Mouse (Mus musculus) lung, embryonic 16.5 days (tissue): ENCODE measurements around the gene A930017K11Rik. TPM values are rescaled to one million over a fixed set of nuclear protein-coding genes. Genes with fewer than 3 reads are reported as not detected.

ENCODE experiments used
- ATAC-seq: fragments of 200-750 bp; cut with Nextera tagmentation; 2 replicates; pipeline ENCODE4 v1.8.0; 2017; ENCODE audit warnings: low read depth, mild to moderate bottlenecking, moderate library complexity
- H3K27ac ChIP-seq: fragments of 300-500 bp; sonication (generic); 2 replicates; pipeline ENCODE4 v1.5.1; 2014; ENCODE audit warnings: mild to moderate bottlenecking, control low read depth, low read length
- H3K27me3 ChIP-seq: fragments of 300-500 bp; sonication (generic); 2 replicates; pipeline ENCODE4 v1.6.1; 2014; ENCODE audit warnings: low read depth, low read length, mixed read lengths; ENCODE audit not compliant: control insufficient read depth, insufficient read depth
- H3K36me3 ChIP-seq: fragments of 300-500 bp; sonication (generic); 2 replicates; pipeline ENCODE4 v1.6.1; 2014; ENCODE audit warnings: low read length; ENCODE audit not compliant: control insufficient read depth, insufficient read depth
- H3K4me1 ChIP-seq: fragments of 300-500 bp; sonication (generic); replicated peaks from 2 replicates; pipeline ENCODE4 v1.6.1; 2014; ENCODE audit warnings: low read length, mixed read lengths; ENCODE audit not compliant: control insufficient read depth, insufficient read depth
- H3K4me2 ChIP-seq: fragments of 300-500 bp; sonication (generic); 2 replicates; pipeline ENCODE4 v1.6.1; 2014; ENCODE audit warnings: low read depth, low read length, control low read depth
- H3K4me3 ChIP-seq: fragments of 300-500 bp; sonication (generic); 2 replicates; pipeline ENCODE4 v1.5.1; 2014; ENCODE audit warnings: mild to moderate bottlenecking, low read length, control low read depth
- H3K9ac ChIP-seq: fragments of 300-500 bp; sonication (generic); 2 replicates; pipeline ENCODE4 v1.6.1; 2014; ENCODE audit warnings: low read length, control low read depth
- H3K9me3 ChIP-seq: fragments of 300-500 bp; sonication (generic); 2 replicates; pipeline ENCODE4 v1.6.1; 2016; ENCODE audit warnings: low read length; ENCODE audit not compliant: control insufficient read depth
- WGBS: fragments of 180-500 bp; shearing (Covaris S2); extraction: QIAGEN DNeasy Blood & Tissue Kit; methylation state at CpG from one replicate; pipeline ENCODE4 v1.1.7; 2014; 5-methylcytosine and 5-hydroxymethylcytosine counted together
- polyA plus RNA-seq: library from polyadenylated mRNA; unstranded; fragments of >200 nt; fragmentation: Nextera tagmentation; extraction: Ambion mirVana; gene quantifications from 2 replicates; pipeline ENCODE4 v1.2.1, GENCODE M21; 2015

The A930017K11Rik gene
- polyA plus RNA-seq, 1 experiment from 2014 or later, result 0.16 TPM

- WGBS, result 0% methylated on average over 50 of the region's 78 CpGs
- ATAC-seq, result no peak
- peaks cover 6% of the 10 kb centered on the region; the same call in 1 of the 2 replicates for H3K36me3 ChIP-seq
Observed at GRCm38 (mm10) chr17:25919144-25919785, 33.1 kb downstream of the A930017K11Rik start, which contains the start of gene Rab40c. TSS of gene Rab40c (minus strand) at chr17:25919727.

GRCm38 (mm10) chr17:25918037-25918750, 34.2 kb downstream of the A930017K11Rik start:
- peak overlapping the region; percentile 94 for H3K4me2 ChIP-seq
- no peaks in the 10 kb centered on the region for H3K27me3 ChIP-seq
- peak overlapping the region; percentile 98 for H3K4me3 ChIP-seq
- H3K9me3 ChIP-seq, result no peaks in the 10 kb centered on the region
- peaks cover 6% of the 10 kb centered on the region; the same call in 1 of the 2 replicates for H3K36me3 ChIP-seq
- peaks cover 27% of the 10 kb centered on the region for H3K4me1 ChIP-seq
- peak overlapping the region; percentile 95 for H3K9ac ChIP-seq
- 82% methylated on average over 9 of the region's 9 CpGs for WGBS
- ATAC-seq, result no peak
- no peak overlapping the region for H3K27ac ChIP-seq

More at GRCm38 (mm10) chr17:25919144-25919785, 33.1 kb downstream of the A930017K11Rik start, which contains the start of gene Rab40c:
- Histone ChIP-seq H3K27me3 (no peaks in the 10 kb centered on the region), H3K9me3 (no peaks in the 10 kb centered on the region), H3K4me3 (peak within 1 kb of the TSS; percentile 98), H3K27ac (peak within 1 kb of the TSS; percentile 95), H3K9ac (peak within 1 kb of the TSS; percentile 95), H3K4me1 (peaks cover 22% of the 10 kb centered on the region), H3K4me2 (peak within 1 kb of the TSS; percentile 94)

- no peak overlapping the region for H3K9ac ChIP-seq
- H3K36me3 ChIP-seq, result peaks cover 6% of the 10 kb centered on the region; the same call in 1 of the 2 replicates
- no peaks in the 10 kb centered on the region for H3K27me3 ChIP-seq
- peaks cover 27% of the 10 kb centered on the region for H3K4me1 ChIP-seq
- WGBS, result 72% methylated on average over 8 of the region's 8 CpGs
- no peak overlapping the region for H3K4me2 ChIP-seq
- ATAC-seq, result no peak
- H3K4me3 ChIP-seq, result no peak overlapping the region
- no peak overlapping the region for H3K27ac ChIP-seq
- no peaks in the 10 kb centered on the region for H3K9me3 ChIP-seq
Observed at GRCm38 (mm10) chr17:25916931-25917647, 35.3 kb downstream of the A930017K11Rik start.

GRCm38 (mm10) chr17:25914295-25914694, 38.1 kb downstream of the A930017K11Rik start:
- no peak overlapping the region for H3K4me3 ChIP-seq
- H3K36me3 ChIP-seq, result peaks cover 6% of the 10 kb centered on the region; the same call in 1 of the 2 replicates
- H3K27ac ChIP-seq, result no peak overlapping the region
- no peaks in the 10 kb centered on the region for H3K9me3 ChIP-seq
- ATAC-seq, result no peak
- no peak overlapping the region for H3K4me2 ChIP-seq
- H3K9ac ChIP-seq, result no peak overlapping the region
- WGBS, result 75% methylated on average over 4 of the region's 4 CpGs
- H3K4me1 ChIP-seq, result peaks cover 23% of the 10 kb centered on the region
- H3K27me3 ChIP-seq, result no peaks in the 10 kb centered on the region

- WGBS, result 42% methylated on average over 1 of the region's 1 CpGs
- Histone ChIP-seq H3K4me2 (no peak overlapping the region), H3K9ac (no peak overlapping the region), H3K27ac (no peak overlapping the region), H3K36me3 (peaks cover 6% of the 10 kb centered on the region; the same call in 1 of the 2 replicates), H3K4me1 (peaks cover 22% of the 10 kb centered on the region), H3K4me3 (no peak overlapping the region), H3K9me3 (no peaks in the 10 kb centered on the region), H3K27me3 (no peaks in the 10 kb centered on the region)
- ATAC-seq, result no peak
Observed at GRCm38 (mm10) chr17:25913877-25914275, 38.5 kb downstream of the A930017K11Rik start.

GRCm38 (mm10) chr17:25913186-25913876, 39.0 kb downstream of the A930017K11Rik start:
- Histone ChIP-seq H3K9ac (no peak overlapping the region), H3K4me3 (no peak overlapping the region), H3K9me3 (no peaks in the 10 kb centered on the region), H3K4me1 (peaks cover 17% of the 10 kb centered on the region), H3K4me2 (no peak overlapping the region), H3K36me3 (peaks cover 6% of the 10 kb centered on the region; the same call in 1 of the 2 replicates), H3K27me3 (no peaks in the 10 kb centered on the region), H3K27ac (no peak overlapping the region)
- WGBS, result 77% methylated on average over 14 of the region's 14 CpGs
- no peak for ATAC-seq

GRCm38 (mm10) chr17:25911816-25912215, 40.5 kb downstream of the A930017K11Rik start:
- no peaks in the 10 kb centered on the region for H3K27me3 ChIP-seq
- H3K27ac ChIP-seq, result no peak overlapping the region
- WGBS, result 83% methylated on average over 4 of the region's 4 CpGs
- no peak overlapping the region for H3K4me2 ChIP-seq
- no peak overlapping the region for H3K4me3 ChIP-seq
- ATAC-seq, result no peak
- H3K9ac ChIP-seq, result no peak overlapping the region
- no peaks in the 10 kb centered on the region for H3K9me3 ChIP-seq
- peaks cover 11% of the 10 kb centered on the region; the same call in 1 of the 2 replicates for H3K4me1 ChIP-seq
- H3K36me3 ChIP-seq, result peaks cover 2% of the 10 kb centered on the region; the same call in 1 of the 2 replicates

- WGBS, result 81% methylated on average over 2 of the region's 2 CpGs
- Histone ChIP-seq H3K36me3 (no peaks in the 10 kb centered on the region), H3K27ac (no peak overlapping the region), H3K4me1 (no peaks in the 10 kb centered on the region), H3K9me3 (no peaks in the 10 kb centered on the region), H3K4me3 (no peak overlapping the region), H3K4me2 (no peak overlapping the region), H3K27me3 (no peaks in the 10 kb centered on the region), H3K9ac (no peak overlapping the region)
- no peak for ATAC-seq
Observed at GRCm38 (mm10) chr17:25907640-25908039, 44.7 kb downstream of the A930017K11Rik start.
